Mouse (Mus musculus) cerebellum, postnatal 36 days (tissue): Measurements from ENCODE around the gene Gm2381.
"Not testable (repeated sequence)": the region's sequence is repeated elsewhere in the genome, so short reads cannot be mapped to it uniquely, and the experiment has no call there.

Experiments
- DNase-seq, 2 experiments: peaks; one replicate each; pipeline ENCODE4 v3.0.0; 2021 to 2022; ENCODE audit warnings: mixed read lengths in 2 of 2

Gm2381 gene

GRCm38 (mm10) chr7:42866801-42867458 lies at the start of gene Gm2381:
TSS of gene Gm2381 (minus strand) at chr7:42867234.
- not testable (repeated sequence) for DNase-seq

DNA sequence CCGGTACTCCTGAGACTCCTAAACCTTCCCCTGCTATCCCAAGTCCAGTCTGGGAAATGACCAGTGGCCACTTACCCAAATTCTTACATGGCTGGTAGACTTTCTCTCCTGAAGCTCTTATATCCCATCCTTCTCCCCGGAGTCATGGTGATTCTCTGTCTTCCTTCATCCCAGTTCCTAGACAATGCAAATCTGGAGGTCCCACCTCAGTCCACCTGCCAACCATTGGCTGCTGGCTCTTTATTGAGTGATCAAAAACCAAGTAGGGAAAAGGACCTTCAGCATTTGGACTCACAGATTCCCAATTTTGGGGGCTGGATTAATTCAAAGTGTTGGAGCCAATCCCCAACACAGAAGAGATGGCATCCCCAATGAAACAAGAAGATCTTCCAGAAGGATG lies 31.0 kb upstream of the Gm2381 start:
- not testable (repeated sequence) for DNase-seq

DNA sequence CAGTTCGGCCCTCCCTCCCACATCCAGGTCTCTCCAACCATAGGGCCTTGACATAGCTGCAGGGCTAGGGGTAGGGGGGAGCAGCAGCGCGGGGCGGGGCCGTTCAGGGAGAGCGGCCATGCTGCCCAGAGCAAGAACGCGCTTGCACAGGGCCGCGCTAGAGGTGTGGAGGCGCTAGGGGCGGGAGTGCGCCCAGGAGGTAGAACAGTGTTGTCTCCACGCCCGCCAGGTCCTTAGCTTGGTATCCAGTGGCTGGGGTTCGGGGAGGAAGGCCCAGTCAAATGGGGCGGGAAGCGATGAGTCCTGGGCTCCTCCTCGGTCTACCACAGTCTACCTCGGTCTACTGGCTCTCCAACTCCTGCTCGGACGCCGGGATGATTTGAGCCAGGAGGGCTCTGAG lies 11.1 kb upstream of the Gm2381 start:
- DNase-seq, result no peak

DNA sequence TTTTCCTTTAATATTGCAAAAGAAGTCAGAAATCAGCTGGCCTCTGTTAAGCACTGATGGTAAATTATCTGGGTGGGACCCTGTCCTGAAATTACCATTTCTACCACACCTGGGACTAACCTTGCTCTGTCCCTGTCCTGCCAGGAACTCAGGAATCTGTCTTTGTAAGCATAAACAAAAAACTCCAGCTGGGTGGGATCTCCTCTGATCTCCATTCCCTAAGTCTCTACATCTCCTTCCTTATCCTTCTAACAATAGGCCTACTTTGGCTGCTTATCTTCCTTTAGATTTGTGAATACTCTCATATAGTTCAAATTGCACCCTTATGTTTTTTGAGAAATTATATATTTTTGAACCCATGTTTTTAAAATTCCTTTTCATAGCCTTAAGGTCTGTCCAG lies 28.7 kb downstream of the Gm2381 start:
- DNase-seq, result not testable (repeated sequence)

DNA sequence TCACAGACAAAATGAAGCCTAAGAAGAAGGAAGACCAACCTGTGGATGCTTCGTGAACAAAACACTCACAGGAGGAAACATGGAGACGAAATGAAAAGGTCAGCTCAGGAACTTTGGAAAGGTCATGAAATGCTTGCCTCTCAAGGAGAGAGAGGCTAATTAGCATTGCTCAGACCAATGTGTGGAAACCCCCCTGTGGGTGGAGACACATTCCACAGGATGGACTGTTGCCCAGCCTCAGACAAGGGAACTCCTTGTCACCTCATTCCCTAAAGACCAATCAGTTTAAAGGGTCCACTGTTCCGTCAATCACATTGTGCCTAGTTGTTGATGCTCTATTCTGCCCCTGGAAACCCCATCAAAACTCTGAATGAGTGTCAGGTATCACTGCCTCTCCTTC lies 34.8 kb downstream of the Gm2381 start:
- DNase-seq, result no peak

- DNase-seq, result not testable (repeated sequence)
Observed at GRCm38 (mm10) chr7:42793425-42793824, 73.6 kb downstream of the Gm2381 start, which contains the start of gene Vmn2r62. TSS of gene Vmn2r62 (minus strand) at chr7:42793525.
